Mouse (Mus musculus): ENCODE data around the gene Ckmt2. TPM values are rescaled to one million over a fixed set of nuclear protein-coding genes. Genes with fewer than 3 reads are reported as not detected.

Ckmt2 gene
- not detected for polyA plus RNA-seq (2017; shearing (Covaris generic))

GRCm38 (mm10) chr13:91876741-91877349, at the start of gene Ckmt2:
Gene Ckmt2, minus strand, starts transcription at chr13:91876885.

GRCm38 (mm10) chr13:91807155-91807839, 69.4 kb downstream of the Ckmt2 start, which contains the start of gene Zcchc9:
Gene Zcchc9, minus strand, starts transcription at chr13:91807705.

Other genes with a start within 250 kb of the Ckmt2 start
- gene Acot12, start 135.4 kb downstream of the Ckmt2 start, polyA plus RNA-seq (2017; shearing (Covaris generic)): 0.21 TPM
- gene Zcchc9, start 69.2 kb downstream of the Ckmt2 start, polyA plus RNA-seq (2017; shearing (Covaris generic)): 37.9 TPM